Mouse (Mus musculus) MEL-GATA-1-ER (cell line): ENCODE data around the gene Mydgf.
A peak's percentile ranks its signal among the peaks of the same experiment; 100 is the strongest.

ENCODE experiments used
- DNase-seq: peaks from one replicate; pipeline ENCODE4 v3.0.0-alpha.2; 2012; ENCODE audit warnings: low read depth; ENCODE audit errors: extremely low read depth

The Mydgf gene

GRCm38 (mm10) chr17:56194357-56194756 is 10.6 kb upstream of the Mydgf start:
- DNase-seq = no peak

DNA sequence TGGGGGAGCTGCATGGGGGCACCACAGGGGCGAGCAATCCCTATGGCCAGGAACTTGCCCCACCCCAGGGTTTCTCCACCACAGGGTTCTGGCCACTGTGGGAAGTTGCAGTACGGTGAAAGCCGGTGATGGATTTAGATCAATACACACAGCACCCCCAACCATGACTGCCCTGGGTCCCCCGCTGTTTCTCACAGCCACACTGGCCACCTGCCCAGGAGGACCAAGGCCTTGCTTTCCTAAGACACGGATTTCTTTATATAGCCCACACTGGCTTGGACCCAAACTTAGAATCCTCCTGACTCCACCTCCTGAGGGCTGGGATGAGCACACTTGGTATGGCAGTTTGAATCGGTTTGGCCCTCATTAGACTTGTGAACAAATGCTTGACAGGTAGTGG is 7.5 kb upstream of the Mydgf start:
- DNase-seq = no peak

DNA sequence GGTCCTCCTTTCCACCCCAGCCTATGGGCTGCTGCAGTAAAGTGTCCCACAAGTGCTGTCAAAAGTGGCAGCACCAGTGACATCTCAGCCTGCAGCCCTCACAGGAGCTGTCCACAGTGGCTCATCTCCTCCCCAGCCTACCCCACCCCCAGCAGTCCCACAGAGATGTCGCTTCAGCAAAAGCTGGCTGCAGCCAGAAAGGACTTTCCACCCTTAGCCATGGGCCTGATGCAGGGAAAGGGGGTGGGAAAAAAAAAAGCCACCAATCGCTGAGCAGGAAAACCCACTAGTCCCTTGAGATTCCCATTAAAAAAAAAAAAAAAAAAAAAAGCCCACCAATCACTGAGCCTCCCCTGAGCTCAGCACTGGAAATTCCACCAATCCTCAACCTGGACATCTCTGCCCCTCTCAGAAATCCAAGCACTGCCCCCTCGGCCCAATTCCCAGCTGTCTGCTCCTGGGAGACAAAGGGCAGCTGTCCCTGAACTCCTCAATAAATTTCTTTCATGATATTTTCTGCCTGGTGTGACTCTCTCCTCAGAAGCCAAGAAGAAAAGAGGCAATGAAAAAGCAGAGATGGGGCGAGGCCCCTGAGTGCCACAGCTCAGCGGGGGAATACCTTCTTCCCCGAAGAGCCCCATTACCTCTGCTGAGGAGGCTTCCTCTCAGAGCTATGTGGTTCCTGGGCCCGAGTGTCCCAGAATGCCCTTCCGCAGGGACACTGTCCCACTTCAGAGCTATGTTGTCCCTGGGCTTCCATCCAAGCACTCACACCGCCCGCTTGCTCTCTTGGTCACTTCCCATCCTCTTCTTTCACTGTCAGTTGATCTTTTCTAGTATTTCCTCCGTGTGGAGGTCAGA is 1.8 kb upstream of the Mydgf start:
- DNase-seq = no peak

- peak; percentile 26 for DNase-seq
Measured at GRCm38 (mm10) chr17:56182975-56183657, 604 bp downstream of the Mydgf start.

- DNase-seq = no peak
Measured at GRCm38 (mm10) chr17:56175416-56175815, 8.3 kb downstream of the Mydgf start.

GRCm38 (mm10) chr17:56173401-56174046 is 10.2 kb downstream of the Mydgf start:
- no peak for DNase-seq

DNA sequence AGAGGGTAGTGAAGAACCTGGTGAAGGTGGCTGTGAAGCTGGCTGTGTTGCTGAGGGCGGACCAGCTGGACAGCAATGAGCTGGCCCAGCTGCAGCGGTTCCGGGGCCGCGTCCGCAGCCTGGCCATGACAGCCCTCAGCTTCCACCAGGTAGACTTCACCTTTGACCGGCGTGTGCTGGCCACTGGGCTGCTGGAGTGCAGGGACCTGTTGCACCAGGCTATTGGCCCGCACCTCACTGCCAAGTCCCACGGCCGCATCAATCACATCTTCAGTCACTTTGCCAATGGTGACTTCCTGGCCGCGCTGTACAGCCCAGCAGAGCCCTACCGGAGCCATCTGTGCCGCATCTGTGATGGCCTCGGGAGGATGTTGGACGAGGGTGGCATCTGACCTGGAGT is 11.8 kb downstream of the Mydgf start:
- DNase-seq = no peak

GRCm38 (mm10) chr17:56171456-56171855 is 12.3 kb downstream of the Mydgf start:
- no peak for DNase-seq

DNA sequence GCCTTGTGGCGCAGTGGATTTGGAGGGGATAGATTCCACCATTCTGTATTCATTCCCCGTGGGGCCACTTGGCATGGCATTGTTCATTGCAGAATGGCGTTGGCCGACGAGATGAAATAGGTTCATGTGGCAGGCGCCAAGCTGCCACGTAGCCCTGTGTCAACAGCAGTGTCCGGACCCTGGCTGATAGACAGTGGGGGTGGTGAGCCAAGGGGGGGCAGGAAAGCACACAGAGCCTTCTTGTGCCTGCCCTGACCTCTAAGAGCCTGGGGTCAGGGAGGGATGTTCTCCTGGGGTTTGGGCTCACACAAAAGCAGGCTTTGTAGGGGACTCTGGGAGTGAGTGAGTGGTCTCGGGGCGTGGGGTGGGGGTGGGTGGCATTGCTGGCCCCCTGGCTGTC is 13.1 kb downstream of the Mydgf start:
- no peak for DNase-seq

GRCm38 (mm10) chr17:56169830-56170229 is 13.9 kb downstream of the Mydgf start:
- DNase-seq = no peak

- DNase-seq = no peak
Measured at GRCm38 (mm10) chr17:56165671-56166070, 18.0 kb downstream of the Mydgf start.

- DNase-seq = no peak
Measured at GRCm38 (mm10) chr17:56164510-56164909, 19.2 kb downstream of the Mydgf start.

DNA sequence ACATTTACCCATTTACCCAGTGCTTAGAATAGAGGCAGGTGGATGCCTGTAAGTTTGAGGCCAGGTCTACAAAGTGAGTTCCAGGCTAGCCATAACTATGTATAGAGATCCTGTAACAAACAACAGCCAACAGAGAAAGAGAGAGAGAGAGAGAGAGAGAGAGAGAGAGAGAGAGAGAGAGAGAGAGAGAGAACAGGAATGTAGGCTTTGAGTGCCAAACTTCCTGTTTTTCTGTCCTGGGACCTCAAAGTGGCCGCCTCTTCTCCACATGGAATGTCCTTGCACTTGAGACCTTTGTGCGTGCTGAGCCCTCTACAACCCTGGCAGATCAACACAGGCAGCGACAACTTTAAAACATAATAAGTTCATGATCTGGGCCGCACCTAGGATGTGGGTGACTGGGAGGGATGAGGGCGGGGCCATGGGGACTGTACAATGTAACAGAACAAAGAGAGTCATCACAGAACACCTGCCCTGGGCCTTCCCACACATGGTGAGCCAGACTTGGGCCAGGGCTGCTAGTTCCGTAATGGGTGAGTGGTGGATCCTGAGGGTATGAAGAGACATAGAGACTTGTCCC is 20.1 kb downstream of the Mydgf start:
- no peak for DNase-seq

DNA sequence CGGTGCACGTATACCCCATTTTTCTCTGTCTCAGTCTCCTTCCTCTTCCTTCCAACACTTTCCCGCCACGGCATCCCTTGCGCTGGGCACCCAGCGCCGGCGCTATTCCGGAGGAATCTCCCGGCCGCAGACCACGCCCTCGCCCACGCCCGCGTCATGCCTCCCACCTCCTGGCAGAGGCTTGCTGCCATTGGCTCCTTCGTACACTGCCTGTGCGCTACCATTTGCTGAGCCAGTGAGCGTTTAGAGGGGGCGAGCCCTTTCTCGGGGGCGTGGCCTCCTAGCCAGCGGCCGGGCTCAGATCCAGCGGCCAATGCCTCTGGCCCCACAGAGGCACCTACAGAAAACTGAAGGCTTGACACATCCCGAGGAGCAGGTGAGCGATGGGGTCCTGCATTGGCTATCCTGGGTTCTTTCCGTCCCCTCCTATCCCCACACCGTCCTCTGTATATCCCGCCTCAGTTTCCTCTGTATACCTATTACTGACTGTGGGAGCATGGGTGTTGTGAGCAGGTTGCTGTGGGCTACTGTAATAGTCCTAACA is 21.4 kb downstream of the Mydgf start, which contains the start of gene Tnfaip8l1:
Gene Tnfaip8l1, plus strand, starts transcription at position 247 of the 544 bp plus-strand sequence.
- DNase-seq = peak; percentile 89

DNA sequence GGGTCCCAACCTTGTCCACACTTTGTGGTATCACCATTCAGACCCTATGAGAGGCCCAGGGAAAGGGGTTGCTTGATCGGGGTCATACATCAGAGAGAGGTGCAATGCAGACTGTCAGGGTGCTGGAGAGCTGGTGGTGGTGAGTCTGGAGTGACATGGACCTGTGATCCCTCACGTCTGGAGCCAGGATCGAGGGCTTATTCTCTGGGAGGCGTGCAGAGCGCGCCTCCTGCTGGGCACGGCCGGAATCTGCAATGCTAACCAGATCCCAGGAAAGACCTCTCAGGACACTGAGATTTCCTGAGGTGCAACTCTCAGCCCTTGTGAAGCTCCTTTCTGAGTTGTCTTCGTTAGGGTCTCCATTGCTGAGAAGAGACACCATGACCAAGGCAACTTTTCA is 24.0 kb downstream of the Mydgf start:
- no peak for DNase-seq

DNA sequence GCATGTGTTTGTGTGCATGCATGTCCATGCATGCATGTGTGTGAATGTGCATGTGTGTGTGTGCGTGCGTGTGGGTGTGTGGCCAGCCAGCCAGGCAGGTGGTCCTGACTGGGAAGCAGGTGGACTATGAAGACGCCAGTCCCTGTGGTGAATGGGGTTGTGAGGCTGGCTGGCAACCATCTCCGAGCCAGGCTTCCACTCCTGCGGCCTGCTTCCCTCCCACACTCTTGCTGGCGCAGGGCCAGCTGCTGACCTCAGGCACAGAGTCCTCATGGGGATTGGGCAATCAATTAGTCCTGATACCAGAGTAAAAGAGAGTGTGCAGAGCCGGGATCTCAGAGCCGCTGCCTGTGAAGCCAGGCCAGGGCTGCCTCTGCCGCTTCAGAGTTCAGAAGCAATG is 30.1 kb downstream of the Mydgf start:
- DNase-seq = no peak

DNA sequence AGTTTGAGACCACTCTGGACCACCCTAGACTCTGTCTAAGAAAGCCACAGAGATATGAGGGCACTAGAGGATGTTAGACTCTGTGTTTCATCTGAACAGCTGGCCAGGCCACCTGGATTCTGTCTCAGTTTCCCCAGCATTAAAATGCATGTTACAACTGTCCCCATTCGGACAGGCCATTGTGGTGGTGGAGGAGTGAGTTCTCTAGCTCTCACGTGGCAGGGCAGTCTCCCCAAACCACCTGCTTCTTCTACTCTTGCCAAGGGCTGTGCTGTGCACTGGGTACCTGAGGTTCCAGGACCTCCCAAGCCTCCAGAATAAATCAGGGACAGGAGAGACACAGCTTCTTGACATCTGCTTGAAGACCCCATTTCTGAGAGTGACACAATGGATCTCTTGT is 33.8 kb downstream of the Mydgf start:
- DNase-seq = no peak

DNA sequence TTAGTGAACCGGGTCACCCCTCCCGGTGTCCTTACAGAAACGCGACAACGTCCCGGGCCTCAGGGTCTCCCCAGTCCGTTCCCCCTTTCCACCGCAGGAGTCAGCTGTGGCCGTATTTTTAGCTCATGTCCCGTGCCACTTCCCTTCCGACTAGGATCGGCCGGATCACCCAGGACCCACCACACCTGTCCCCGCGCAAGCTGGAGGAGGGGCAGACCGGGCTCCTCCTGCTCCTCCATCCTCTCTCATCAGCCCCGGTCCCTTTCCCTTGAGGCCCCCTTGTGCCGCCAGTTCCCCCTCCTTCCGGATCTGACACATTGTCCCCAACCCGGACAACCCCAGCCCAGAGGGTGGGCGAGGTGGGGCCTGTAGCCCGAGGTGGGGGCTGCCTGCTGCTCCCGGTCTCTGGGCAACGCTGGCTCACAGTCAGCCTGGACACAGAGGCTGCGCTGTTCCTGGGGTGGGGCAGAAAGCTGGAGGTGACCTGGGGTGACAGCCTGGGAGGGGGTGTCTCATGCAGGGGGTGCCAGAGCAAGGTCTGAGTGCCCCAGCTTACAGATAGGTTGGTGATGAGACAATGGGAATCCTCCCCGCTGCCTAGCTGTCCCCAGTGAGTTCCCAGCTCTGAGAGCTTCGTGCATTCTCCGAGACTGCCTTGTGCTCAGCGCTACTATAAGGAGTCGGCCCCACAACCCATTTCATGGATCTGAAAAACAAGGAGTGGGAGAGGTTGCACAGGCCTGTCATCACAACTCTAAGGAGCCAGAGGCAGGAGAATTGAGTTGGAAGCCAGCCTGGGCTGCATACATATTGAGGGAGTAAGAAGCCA is 34.7 kb downstream of the Mydgf start:
- DNase-seq = no peak

DNA sequence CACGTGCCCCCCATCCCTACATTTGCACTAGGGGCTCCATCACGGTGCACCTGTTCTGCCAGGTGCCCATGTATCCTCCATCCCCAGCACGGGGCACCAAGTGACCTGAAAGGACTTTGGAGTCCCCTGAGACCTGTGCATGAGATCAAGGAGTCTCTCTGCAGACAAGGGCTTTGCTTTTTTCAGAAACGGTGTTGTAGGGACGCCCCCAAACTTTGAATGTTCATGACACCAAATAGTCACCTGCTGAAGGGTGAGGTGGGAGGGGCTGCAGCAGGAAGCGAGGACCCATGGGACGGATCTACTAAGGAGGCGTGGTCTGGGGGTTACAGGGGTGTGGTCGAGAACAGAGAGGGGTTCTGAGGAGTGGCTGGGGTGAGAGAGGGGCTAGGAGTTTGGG is 35.4 kb downstream of the Mydgf start:
- DNase-seq = no peak

- DNase-seq = no peak
Measured at GRCm38 (mm10) chr17:56147420-56147819, 36.3 kb downstream of the Mydgf start.

GRCm38 (mm10) chr17:56146131-56146530 is 37.6 kb downstream of the Mydgf start:
- DNase-seq = no peak
